Mouse (Mus musculus): ENCODE results near the gene Mgat5. TPM values are rescaled to one million over a fixed set of nuclear protein-coding genes. Genes with fewer than 3 reads are reported as not detected.

Gene Mgat5
- polyA plus RNA-seq, 1 experiment from 2014 or later: 0.98 TPM

DNA sequence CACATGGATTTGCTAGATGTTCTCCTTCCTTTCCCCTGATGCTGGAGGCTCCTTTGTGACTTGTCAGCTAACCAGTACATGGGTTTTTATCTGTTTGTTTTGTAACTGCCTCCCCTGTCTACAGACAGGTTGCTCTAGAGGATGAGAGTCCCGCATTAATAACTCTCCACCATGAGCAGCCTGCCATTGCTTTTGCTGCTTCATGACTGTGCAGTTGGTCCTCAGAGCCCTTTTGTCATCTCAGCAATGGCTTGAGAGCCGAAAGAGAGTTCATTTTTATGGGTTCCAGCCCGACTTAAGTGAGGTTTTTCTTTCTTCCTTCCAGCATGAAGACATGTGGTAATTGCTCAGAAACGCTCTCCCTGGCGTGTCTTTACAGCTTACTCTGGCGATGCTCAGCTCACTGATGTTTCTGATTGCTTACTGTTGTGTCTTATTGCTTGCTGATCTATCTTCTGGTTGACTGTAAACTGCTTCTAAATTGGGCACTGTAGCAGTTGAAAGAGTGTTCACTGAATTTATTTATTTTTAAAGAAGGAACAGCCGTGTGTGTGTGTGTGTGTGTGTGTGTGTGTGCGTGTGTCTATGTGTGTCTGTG, 120.9 kb downstream of the Mgat5 start:
- Histone ChIP-seq H3K4me1 (ENCODE audit: control insufficient read depth, low read depth, low read length) (no peaks in the 10 kb centered on the region), H3K9ac (ENCODE audit: low read depth, low read length) (no peak overlapping the region), H3K36me3 (ENCODE audit: control insufficient read depth, insufficient read depth) (no peaks in the 10 kb centered on the region), H3K27ac (ENCODE audit: low read length) (no peak overlapping the region), H3K9me3 (replicated peaks; ENCODE audit: control insufficient read depth, low read length) (no peaks in the 10 kb centered on the region), H3K27me3 (ENCODE audit: control insufficient read depth, insufficient read depth, low read depth, low read length) (no peaks in the 10 kb centered on the region), H3K4me3 (ENCODE audit: low read depth, low read length) (no peak overlapping the region), H3K4me2 (ENCODE audit: low read depth, low read length) (no peak overlapping the region)
- no peak for ATAC-seq (ENCODE audit: low read depth)
- WGBS (ENCODE audit: insufficient replicate concordance): 68% methylated on average over 8 of the region's 8 CpGs

GRCm38 (mm10) chr1:127327773-127328172, 123.0 kb downstream of the Mgat5 start:
- Histone ChIP-seq H3K9ac (ENCODE audit: low read depth, low read length) (no peak overlapping the region), H3K4me3 (ENCODE audit: low read depth, low read length) (no peak overlapping the region), H3K4me2 (ENCODE audit: low read depth, low read length) (no peak overlapping the region), H3K4me1 (ENCODE audit: control insufficient read depth, low read depth, low read length) (no peaks in the 10 kb centered on the region), H3K27me3 (ENCODE audit: control insufficient read depth, insufficient read depth, low read depth, low read length) (no peaks in the 10 kb centered on the region), H3K27ac (ENCODE audit: low read length) (no peak overlapping the region), H3K36me3 (ENCODE audit: control insufficient read depth, insufficient read depth) (no peaks in the 10 kb centered on the region), H3K9me3 (replicated peaks; ENCODE audit: control insufficient read depth, low read length) (no peaks in the 10 kb centered on the region)
- ATAC-seq (ENCODE audit: low read depth): no peak
- WGBS (ENCODE audit: insufficient replicate concordance): 60% methylated on average over 6 of the region's 6 CpGs

- 57% methylated on average over 5 of the region's 5 CpGs for WGBS (ENCODE audit: insufficient replicate concordance)
- no peak overlapping the region for H3K9ac ChIP-seq (ENCODE audit: low read depth, low read length)
- no peaks in the 10 kb centered on the region for H3K27me3 ChIP-seq (ENCODE audit: control insufficient read depth, insufficient read depth, low read depth, low read length)
- no peaks in the 10 kb centered on the region for H3K4me1 ChIP-seq (ENCODE audit: control insufficient read depth, low read depth, low read length)
- no peaks in the 10 kb centered on the region for H3K36me3 ChIP-seq (ENCODE audit: control insufficient read depth, insufficient read depth)
- H3K4me3 ChIP-seq (ENCODE audit: low read depth, low read length): no peak overlapping the region
- H3K27ac ChIP-seq (ENCODE audit: low read length): no peak overlapping the region
- H3K9me3 ChIP-seq (replicated peaks; ENCODE audit: control insufficient read depth, low read length): no peaks in the 10 kb centered on the region
- ATAC-seq (ENCODE audit: low read depth): no peak
- H3K4me2 ChIP-seq (ENCODE audit: low read depth, low read length): no peak overlapping the region
Observed at GRCm38 (mm10) chr1:127328354-127328875, 123.6 kb downstream of the Mgat5 start.

DNA sequence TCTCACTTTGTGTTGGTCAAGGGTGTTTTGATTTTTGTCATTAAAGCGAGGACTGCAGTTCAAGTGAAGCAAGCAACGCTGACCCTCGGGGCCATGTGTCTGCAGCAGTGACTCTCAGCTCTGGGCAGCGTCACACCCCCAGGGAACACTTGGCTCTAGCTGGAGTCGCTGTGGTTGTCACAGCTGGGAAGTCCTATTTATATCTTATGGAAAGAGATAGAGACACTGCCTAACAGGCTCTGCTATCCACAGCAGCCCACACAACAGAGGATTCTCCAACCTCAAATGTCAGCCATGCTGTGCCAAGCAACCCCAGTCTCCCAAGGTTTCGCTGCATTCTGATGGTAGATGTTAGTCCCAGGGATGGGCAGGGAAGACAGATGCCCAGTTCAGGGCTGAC, 125.0 kb downstream of the Mgat5 start:
- Histone ChIP-seq H3K4me1 (ENCODE audit: control insufficient read depth, low read depth, low read length) (no peaks in the 10 kb centered on the region), H3K27me3 (ENCODE audit: control insufficient read depth, insufficient read depth, low read depth, low read length) (no peaks in the 10 kb centered on the region), H3K9ac (ENCODE audit: low read depth, low read length) (no peak overlapping the region), H3K36me3 (ENCODE audit: control insufficient read depth, insufficient read depth) (no peaks in the 10 kb centered on the region), H3K27ac (ENCODE audit: low read length) (no peak overlapping the region), H3K9me3 (replicated peaks; ENCODE audit: control insufficient read depth, low read length) (no peaks in the 10 kb centered on the region), H3K4me2 (ENCODE audit: low read depth, low read length) (no peak overlapping the region), H3K4me3 (ENCODE audit: low read depth, low read length) (no peak overlapping the region)
- 74% methylated on average over 6 of the region's 6 CpGs for WGBS (ENCODE audit: insufficient replicate concordance)
- ATAC-seq (ENCODE audit: low read depth): no peak

GRCm38 (mm10) chr1:127337740-127338139, 132.9 kb downstream of the Mgat5 start:
- Histone ChIP-seq H3K9me3 (replicated peaks; ENCODE audit: control insufficient read depth, low read length) (no peaks in the 10 kb centered on the region), H3K27ac (ENCODE audit: low read length) (no peak overlapping the region), H3K4me1 (ENCODE audit: control insufficient read depth, low read depth, low read length) (no peaks in the 10 kb centered on the region), H3K4me3 (ENCODE audit: low read depth, low read length) (no peak overlapping the region), H3K4me2 (ENCODE audit: low read depth, low read length) (no peak overlapping the region), H3K27me3 (ENCODE audit: control insufficient read depth, insufficient read depth, low read depth, low read length) (no peaks in the 10 kb centered on the region), H3K9ac (ENCODE audit: low read depth, low read length) (no peak overlapping the region), H3K36me3 (ENCODE audit: control insufficient read depth, insufficient read depth) (no peaks in the 10 kb centered on the region)
- no peak for ATAC-seq (ENCODE audit: low read depth)
- WGBS (ENCODE audit: insufficient replicate concordance): 78% methylated on average over 10 of the region's 10 CpGs

DNA sequence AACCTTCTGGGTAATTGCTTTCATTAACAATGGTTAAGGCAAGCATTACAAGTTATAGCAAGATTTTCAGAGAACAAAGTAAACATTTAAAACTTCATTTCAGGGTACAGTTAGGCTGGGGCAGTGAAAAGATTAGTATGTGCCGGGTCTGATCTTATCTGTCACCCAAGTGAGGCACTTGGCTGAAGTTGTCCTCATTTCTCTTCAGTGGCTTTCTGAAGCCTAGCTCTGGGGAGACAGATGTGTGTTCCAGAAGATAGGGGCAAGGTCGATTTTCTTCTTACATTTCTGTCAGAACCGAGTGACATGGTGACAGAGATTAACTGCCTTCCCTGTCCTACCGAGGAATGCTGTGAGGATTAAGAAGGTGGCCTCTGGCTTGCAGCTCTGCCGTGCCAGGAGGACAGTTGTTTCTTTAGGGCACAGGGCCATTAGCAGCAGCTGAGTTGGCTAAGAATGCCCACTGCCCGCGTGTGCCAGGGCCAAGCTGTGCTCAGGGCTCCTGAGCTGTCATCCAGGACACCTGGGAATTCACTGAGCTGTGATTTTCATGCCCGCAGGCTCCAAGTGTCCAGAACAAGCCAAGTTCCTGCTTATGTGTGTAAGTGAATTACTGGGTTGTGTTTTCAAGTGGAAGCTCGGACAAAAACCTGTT, 134.1 kb downstream of the Mgat5 start:
- WGBS (ENCODE audit: insufficient replicate concordance): 47% methylated on average over 9 of the region's 9 CpGs
- ATAC-seq (ENCODE audit: low read depth): no peak
- H3K9ac ChIP-seq (ENCODE audit: low read depth, low read length): no peak overlapping the region
- H3K4me2 ChIP-seq (ENCODE audit: low read depth, low read length): no peak overlapping the region
- no peaks in the 10 kb centered on the region for H3K9me3 ChIP-seq (replicated peaks; ENCODE audit: control insufficient read depth, low read length)
- H3K4me3 ChIP-seq (ENCODE audit: low read depth, low read length): no peak overlapping the region
- no peaks in the 10 kb centered on the region for H3K36me3 ChIP-seq (ENCODE audit: control insufficient read depth, insufficient read depth)
- no peaks in the 10 kb centered on the region for H3K4me1 ChIP-seq (ENCODE audit: control insufficient read depth, low read depth, low read length)
- H3K27me3 ChIP-seq (ENCODE audit: control insufficient read depth, insufficient read depth, low read depth, low read length): no peaks in the 10 kb centered on the region
- H3K27ac ChIP-seq (ENCODE audit: low read length): no peak overlapping the region

- H3K27me3 ChIP-seq (ENCODE audit: control insufficient read depth, insufficient read depth, low read depth, low read length): no peaks in the 10 kb centered on the region
- H3K36me3 ChIP-seq (ENCODE audit: control insufficient read depth, insufficient read depth): no peaks in the 10 kb centered on the region
- no peak overlapping the region for H3K27ac ChIP-seq (ENCODE audit: low read length)
- no peak overlapping the region for H3K4me2 ChIP-seq (ENCODE audit: low read depth, low read length)
- H3K9ac ChIP-seq (ENCODE audit: low read depth, low read length): no peak overlapping the region
- H3K9me3 ChIP-seq (replicated peaks; ENCODE audit: control insufficient read depth, low read length): no peaks in the 10 kb centered on the region
- H3K4me3 ChIP-seq (ENCODE audit: low read depth, low read length): no peak overlapping the region
- no peaks in the 10 kb centered on the region for H3K4me1 ChIP-seq (ENCODE audit: control insufficient read depth, low read depth, low read length)
- ATAC-seq (ENCODE audit: low read depth): no peak
- 65% methylated on average over 9 of the region's 9 CpGs for WGBS (ENCODE audit: insufficient replicate concordance)
Observed at GRCm38 (mm10) chr1:127340296-127340695, 135.5 kb downstream of the Mgat5 start.

DNA sequence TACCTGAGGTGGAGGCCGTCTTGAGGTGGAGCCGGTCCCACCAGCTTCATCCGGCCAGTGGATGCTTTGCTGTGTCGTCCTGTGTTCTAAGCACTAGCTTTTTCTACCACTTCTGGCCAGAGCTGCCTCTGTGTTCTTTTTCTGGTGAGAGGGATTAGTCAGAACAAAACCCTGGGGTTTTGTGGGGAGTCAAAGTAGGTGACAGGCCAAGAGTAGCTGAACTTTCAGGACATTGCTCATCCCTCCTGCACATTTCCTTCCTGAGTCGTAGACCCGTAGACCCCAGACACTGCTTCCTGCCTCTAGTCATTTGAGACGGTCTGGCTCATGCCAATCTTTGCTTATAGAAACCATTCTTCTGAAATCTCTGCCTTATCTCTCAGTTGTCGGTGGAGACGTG, 140.1 kb downstream of the Mgat5 start:
- no peak overlapping the region for H3K9ac ChIP-seq (ENCODE audit: low read depth, low read length)
- H3K4me3 ChIP-seq (ENCODE audit: low read depth, low read length): no peak overlapping the region
- H3K36me3 ChIP-seq (ENCODE audit: control insufficient read depth, insufficient read depth): no peaks in the 10 kb centered on the region
- H3K27ac ChIP-seq (ENCODE audit: low read length): no peak overlapping the region
- no peak overlapping the region for H3K4me2 ChIP-seq (ENCODE audit: low read depth, low read length)
- WGBS (ENCODE audit: insufficient replicate concordance): 38% methylated on average over 9 of the region's 9 CpGs
- no peak for ATAC-seq (ENCODE audit: low read depth)
- H3K27me3 ChIP-seq (ENCODE audit: control insufficient read depth, insufficient read depth, low read depth, low read length): no peaks in the 10 kb centered on the region
- no peaks in the 10 kb centered on the region for H3K9me3 ChIP-seq (replicated peaks; ENCODE audit: control insufficient read depth, low read length)
- no peaks in the 10 kb centered on the region for H3K4me1 ChIP-seq (ENCODE audit: control insufficient read depth, low read depth, low read length)

DNA sequence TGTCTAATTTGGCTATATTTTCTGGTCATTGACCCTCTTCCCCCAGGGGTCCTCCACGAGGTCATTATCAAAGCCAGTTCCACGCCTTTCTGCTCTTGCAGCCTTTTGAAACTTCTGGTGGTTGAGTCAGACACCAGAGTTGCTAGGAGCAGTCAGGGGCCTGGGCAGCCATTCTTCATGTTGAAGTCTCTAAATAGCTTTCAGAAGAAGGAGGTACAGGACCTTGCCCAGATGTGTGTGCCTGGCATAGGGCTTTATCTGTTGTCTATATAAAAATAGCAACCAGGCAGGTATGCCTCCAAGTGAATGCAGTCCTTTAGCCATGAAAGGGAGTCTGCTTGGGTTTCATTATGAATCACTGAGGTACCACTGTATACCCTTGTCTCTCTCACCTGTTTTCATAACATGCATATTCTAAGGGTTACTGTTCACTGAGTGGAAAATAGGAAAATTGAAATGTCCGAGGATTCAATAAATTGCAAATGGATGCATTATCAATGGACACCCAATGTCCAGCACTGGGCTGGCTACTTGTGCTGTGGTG, 141.9 kb downstream of the Mgat5 start:
- H3K27me3 ChIP-seq (ENCODE audit: control insufficient read depth, insufficient read depth, low read depth, low read length): no peaks in the 10 kb centered on the region
- H3K4me1 ChIP-seq (ENCODE audit: control insufficient read depth, low read depth, low read length): no peaks in the 10 kb centered on the region
- H3K9me3 ChIP-seq (replicated peaks; ENCODE audit: control insufficient read depth, low read length): no peaks in the 10 kb centered on the region
- no peak overlapping the region for H3K4me2 ChIP-seq (ENCODE audit: low read depth, low read length)
- ATAC-seq (ENCODE audit: low read depth): no peak
- H3K36me3 ChIP-seq (ENCODE audit: control insufficient read depth, insufficient read depth): no peaks in the 10 kb centered on the region
- no peak overlapping the region for H3K9ac ChIP-seq (ENCODE audit: low read depth, low read length)
- no peak overlapping the region for H3K4me3 ChIP-seq (ENCODE audit: low read depth, low read length)
- H3K27ac ChIP-seq (ENCODE audit: low read length): no peak overlapping the region
- WGBS (ENCODE audit: insufficient replicate concordance): 63% methylated on average over 3 of the region's 3 CpGs
